Mouse (Mus musculus): Measurements from ENCODE around the gene Casc4. TPM values are rescaled to one million over a fixed set of nuclear protein-coding genes. Genes with fewer than 3 reads are reported as not detected.

The Casc4 gene
- polyA plus RNA-seq (2012; rRNA removed): 28.7 and 38.5 TPM in 2 replicates

DNA sequence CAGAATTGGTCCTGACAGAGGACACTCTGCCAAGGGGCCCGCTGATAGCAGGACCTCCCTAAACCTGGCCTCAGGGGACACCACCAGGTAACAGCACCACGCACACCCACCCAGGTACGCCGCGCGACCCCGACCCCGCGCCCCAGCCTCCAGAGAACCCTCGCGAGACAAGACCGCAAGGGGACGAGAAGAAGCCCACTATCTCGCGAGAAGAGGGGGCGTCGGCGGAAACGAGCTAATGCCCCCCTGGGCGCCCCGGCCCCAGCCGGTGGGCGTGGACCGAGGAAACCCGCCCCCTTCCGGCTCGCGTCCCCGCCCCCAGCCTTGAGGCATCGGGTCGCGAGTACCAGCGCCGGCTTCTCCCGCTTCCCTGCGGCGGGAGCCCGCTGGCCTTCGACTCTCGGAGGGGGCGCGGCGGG lies at the start of gene Casc4:
Gene Casc4 (plus strand): TSS at position 339 of the 419 bp plus-strand sequence.
- DNase-seq: peak; percentile 79
- peak; percentile 43; the same call in 1 of the 2 replicates for TF ChIP-seq POLR2A (IDR thresholded peaks at IDR 0.05; ENCODE audit: borderline replicate concordance, extremely low read depth, low read depth, low read length)
- no peak for TF ChIP-seq CTCF (IDR thresholded peaks at IDR 0.05; ENCODE audit: insufficient read depth, low read length)

DNA sequence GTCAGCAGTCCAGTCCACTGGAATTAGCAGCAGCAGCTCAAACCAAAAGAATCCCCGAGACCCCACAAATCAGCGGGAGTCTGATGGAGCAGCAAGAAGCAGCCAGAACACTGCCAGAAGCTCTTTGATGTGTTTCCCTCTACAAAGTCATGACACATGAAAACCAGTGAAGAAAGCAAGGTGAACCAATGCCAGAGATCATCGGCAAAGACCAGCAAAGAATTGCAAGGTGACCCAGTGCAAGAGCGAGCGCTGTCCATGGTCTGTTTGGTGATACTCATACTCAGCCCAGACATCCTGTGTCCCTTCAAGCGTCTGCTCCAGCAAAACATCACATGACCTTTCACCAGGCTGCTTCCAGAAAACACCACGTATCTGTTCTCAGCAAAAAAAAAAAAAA lies 45.0 kb upstream of the Casc4 start:
- no peak for TF ChIP-seq CTCF (IDR thresholded peaks at IDR 0.05; ENCODE audit: insufficient read depth, low read length)
- no peak for TF ChIP-seq POLR2A (IDR thresholded peaks at IDR 0.05; ENCODE audit: borderline replicate concordance, extremely low read depth, low read depth, low read length)
- Histone ChIP-seq H3K4me3 (replicated peaks; ENCODE audit: extremely low read depth, low read depth, low read length) (no peak overlapping the region), H3K4me1 (ENCODE audit: control insufficient read depth, insufficient read depth, low read length) (no peaks in the 10 kb centered on the region)
- 86% methylated on average over 7 of the region's 7 CpGs for WGBS
- no peak for DNase-seq

More for the DNA sequence above, at the start of gene Casc4:
- Histone ChIP-seq H3K4me3 (replicated peaks; ENCODE audit: extremely low read depth, low read depth, low read length) (peak within 1 kb of the TSS; percentile 76), H3K4me1 (ENCODE audit: control insufficient read depth, insufficient read depth, low read length) (peaks cover 11% of the 10 kb centered on the region)
- WGBS: 1% methylated on average over 40 of the region's 43 CpGs

GRCm38 (mm10) chr2:121824653-121825052 lies 42.1 kb upstream of the Casc4 start:
- no peaks in the 10 kb centered on the region for H3K4me1 ChIP-seq (ENCODE audit: control insufficient read depth, insufficient read depth, low read length)
- no peak for DNase-seq
- 53% methylated on average over 5 of the region's 5 CpGs for WGBS
- no peak for TF ChIP-seq POLR2A (IDR thresholded peaks at IDR 0.05; ENCODE audit: borderline replicate concordance, extremely low read depth, low read depth, low read length)
- no peak for TF ChIP-seq CTCF (IDR thresholded peaks at IDR 0.05; ENCODE audit: insufficient read depth, low read length)
- no peak overlapping the region for H3K4me3 ChIP-seq (replicated peaks; ENCODE audit: extremely low read depth, low read depth, low read length)

GRCm38 (mm10) chr2:121826189-121826588 lies 40.6 kb upstream of the Casc4 start:
- WGBS: 54% methylated on average over 2 of the region's 2 CpGs
- no peak for TF ChIP-seq CTCF (IDR thresholded peaks at IDR 0.05; ENCODE audit: insufficient read depth, low read length)
- no peak for TF ChIP-seq POLR2A (IDR thresholded peaks at IDR 0.05; ENCODE audit: borderline replicate concordance, extremely low read depth, low read depth, low read length)
- H3K4me3 ChIP-seq (replicated peaks; ENCODE audit: extremely low read depth, low read depth, low read length): no peak overlapping the region
- no peaks in the 10 kb centered on the region for H3K4me1 ChIP-seq (ENCODE audit: control insufficient read depth, insufficient read depth, low read length)
- DNase-seq: no peak

DNA sequence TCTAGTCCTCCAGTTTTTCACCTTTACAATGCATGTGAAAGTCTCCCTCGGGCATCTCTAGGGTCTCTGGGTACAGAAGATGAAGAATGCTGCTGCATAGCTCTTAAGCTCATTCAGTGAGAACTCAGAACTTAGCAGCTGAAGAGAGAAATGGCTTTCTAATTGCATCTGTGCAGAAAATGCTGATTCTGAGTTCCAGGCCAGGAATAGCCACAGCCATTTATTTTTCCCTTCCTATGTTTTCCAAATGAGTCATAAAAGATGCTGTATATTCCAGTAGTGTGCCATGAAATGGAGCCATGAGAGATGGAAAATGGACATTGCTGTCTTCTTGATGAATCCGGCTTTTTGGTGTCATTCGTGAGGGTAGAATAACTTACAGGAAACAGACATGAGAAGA lies 38.4 kb upstream of the Casc4 start:
- no peak for DNase-seq
- TF ChIP-seq POLR2A (IDR thresholded peaks at IDR 0.05; ENCODE audit: borderline replicate concordance, extremely low read depth, low read depth, low read length) (no peak), CTCF (IDR thresholded peaks at IDR 0.05; ENCODE audit: insufficient read depth, low read length) (no peak)
- no peaks in the 10 kb centered on the region for H3K4me1 ChIP-seq (ENCODE audit: control insufficient read depth, insufficient read depth, low read length)
- WGBS: 85% methylated on average over 3 of the region's 3 CpGs
- no peak overlapping the region for H3K4me3 ChIP-seq (replicated peaks; ENCODE audit: extremely low read depth, low read depth, low read length)

DNA sequence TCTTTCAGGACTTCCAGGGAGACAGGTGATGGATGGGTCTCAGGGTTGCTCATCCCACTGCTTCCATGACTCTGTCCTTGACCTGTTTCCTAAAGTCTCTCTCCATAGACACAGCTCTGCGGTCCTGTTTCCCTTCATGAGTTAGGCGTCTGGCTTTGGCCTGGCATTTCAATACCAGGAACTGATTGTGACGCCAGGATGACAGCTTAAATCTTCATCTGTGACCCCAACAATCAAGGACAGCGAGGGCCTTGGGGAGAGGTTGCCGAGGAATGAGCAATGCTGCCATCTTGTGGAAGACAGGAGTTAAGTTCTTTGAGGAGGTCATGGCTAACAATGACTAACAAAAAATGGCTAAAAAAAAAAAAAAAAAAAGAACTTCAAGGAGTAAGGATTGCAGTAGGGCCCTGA lies 34.3 kb upstream of the Casc4 start:
- WGBS: 3% methylated on average over 5 of the region's 5 CpGs
- peak; percentile 79 for TF ChIP-seq CTCF (IDR thresholded peaks at IDR 0.05; ENCODE audit: insufficient read depth, low read length)
- no peak for TF ChIP-seq POLR2A (IDR thresholded peaks at IDR 0.05; ENCODE audit: borderline replicate concordance, extremely low read depth, low read depth, low read length)
- peak; percentile 18 for DNase-seq
- H3K4me3 ChIP-seq (replicated peaks; ENCODE audit: extremely low read depth, low read depth, low read length): no peak overlapping the region
- H3K4me1 ChIP-seq (ENCODE audit: control insufficient read depth, insufficient read depth, low read length): no peaks in the 10 kb centered on the region

- Histone ChIP-seq H3K4me3 (replicated peaks; ENCODE audit: extremely low read depth, low read depth, low read length) (no peak overlapping the region), H3K4me1 (ENCODE audit: control insufficient read depth, insufficient read depth, low read length) (no peaks in the 10 kb centered on the region)
- WGBS: 35% methylated on average over 3 of the region's 3 CpGs
- no peak for TF ChIP-seq POLR2A (IDR thresholded peaks at IDR 0.05; ENCODE audit: borderline replicate concordance, extremely low read depth, low read depth, low read length)
- TF ChIP-seq CTCF (IDR thresholded peaks at IDR 0.05; ENCODE audit: insufficient read depth, low read length): no peak
- DNase-seq: no peak
Measured at GRCm38 (mm10) chr2:121834926-121835325, 31.8 kb upstream of the Casc4 start.

DNA sequence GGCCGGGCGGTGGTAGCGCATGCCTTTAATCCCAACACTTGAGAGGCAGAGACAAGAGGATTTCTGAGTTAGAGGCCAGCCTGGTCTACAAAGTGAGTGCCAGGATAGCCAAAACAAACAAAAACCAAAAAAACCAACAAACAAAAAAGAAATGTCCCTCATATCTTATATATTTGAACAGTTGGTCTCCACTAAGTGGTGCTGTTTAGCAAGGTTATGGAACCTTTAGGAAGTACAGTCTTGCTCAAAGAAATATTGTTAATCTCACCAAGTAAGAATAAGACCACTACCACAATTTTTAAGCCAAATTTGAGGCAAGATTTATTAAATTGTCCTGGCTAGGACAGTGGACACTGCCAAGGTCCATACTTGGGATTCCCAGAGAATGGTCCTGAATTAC lies 25.3 kb upstream of the Casc4 start:
- 86% methylated on average over 3 of the region's 3 CpGs for WGBS
- DNase-seq: no peak
- Histone ChIP-seq H3K4me1 (ENCODE audit: control insufficient read depth, insufficient read depth, low read length) (no peaks in the 10 kb centered on the region; the same call in 1 of the 2 replicates), H3K4me3 (replicated peaks; ENCODE audit: extremely low read depth, low read depth, low read length) (no peak overlapping the region)
- no peak for TF ChIP-seq POLR2A (IDR thresholded peaks at IDR 0.05; ENCODE audit: borderline replicate concordance, extremely low read depth, low read depth, low read length)
- peak; percentile 12; the same call in 1 of the 2 replicates for TF ChIP-seq CTCF (IDR thresholded peaks at IDR 0.05; ENCODE audit: insufficient read depth, low read length)

DNA sequence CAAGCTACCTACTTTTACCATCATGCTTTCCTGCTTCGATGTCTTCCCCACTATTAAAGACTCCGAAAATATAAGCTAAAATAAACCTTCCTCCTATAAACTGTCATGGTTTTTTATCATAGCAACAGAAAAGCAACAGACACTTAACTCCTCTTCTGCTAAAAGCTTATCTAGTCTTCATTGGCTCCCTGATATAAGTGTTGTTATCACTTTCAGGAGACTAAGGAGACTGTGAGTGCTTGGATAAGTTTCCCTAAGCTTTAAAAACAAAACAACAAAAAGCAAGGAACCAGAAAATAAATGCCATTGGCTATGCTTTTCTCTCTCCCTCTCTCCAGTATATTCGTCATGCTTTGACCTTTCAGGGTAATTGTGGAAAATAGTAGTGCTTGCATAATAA lies 24.5 kb upstream of the Casc4 start:
- DNase-seq: no peak
- TF ChIP-seq POLR2A (IDR thresholded peaks at IDR 0.05; ENCODE audit: borderline replicate concordance, extremely low read depth, low read depth, low read length) (no peak), CTCF (IDR thresholded peaks at IDR 0.05; ENCODE audit: insufficient read depth, low read length) (no peak)
- Histone ChIP-seq H3K4me1 (ENCODE audit: control insufficient read depth, insufficient read depth, low read length) (no peaks in the 10 kb centered on the region; the same call in 1 of the 2 replicates), H3K4me3 (replicated peaks; ENCODE audit: extremely low read depth, low read depth, low read length) (no peak overlapping the region)
- 55% methylated on average over 3 of the region's 3 CpGs for WGBS

DNA sequence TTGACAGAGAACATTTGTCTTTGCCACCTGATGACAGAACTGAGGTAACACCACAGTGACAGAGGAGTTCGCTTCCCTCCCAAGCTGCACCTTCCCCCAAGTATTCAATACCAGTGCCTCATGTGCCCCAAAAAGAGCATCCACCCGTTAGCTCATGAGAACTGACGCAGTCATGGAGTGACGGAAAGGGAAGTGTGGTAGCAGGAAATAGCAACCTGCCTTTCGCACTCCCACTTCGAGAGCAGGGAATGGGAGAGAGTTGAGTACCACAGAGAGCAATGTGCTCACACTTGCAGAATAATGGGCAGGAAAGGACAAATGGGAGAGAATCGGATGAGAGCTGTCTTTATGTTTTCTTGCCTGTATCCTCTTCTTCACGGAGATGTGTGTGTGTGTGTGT lies 20.7 kb upstream of the Casc4 start:
- WGBS: 37% methylated on average over 8 of the region's 8 CpGs
- Histone ChIP-seq H3K4me3 (replicated peaks; ENCODE audit: extremely low read depth, low read depth, low read length) (no peak overlapping the region), H3K4me1 (ENCODE audit: control insufficient read depth, insufficient read depth, low read length) (peaks cover 3% of the 10 kb centered on the region)
- no peak for DNase-seq
- TF ChIP-seq POLR2A (IDR thresholded peaks at IDR 0.05; ENCODE audit: borderline replicate concordance, extremely low read depth, low read depth, low read length) (no peak), CTCF (IDR thresholded peaks at IDR 0.05; ENCODE audit: insufficient read depth, low read length) (no peak)

All from lung, adult 2 months (tissue).